Comparison of ENCODE assay signal across 14 mouse cellular contexts in the genomic region with DNA sequence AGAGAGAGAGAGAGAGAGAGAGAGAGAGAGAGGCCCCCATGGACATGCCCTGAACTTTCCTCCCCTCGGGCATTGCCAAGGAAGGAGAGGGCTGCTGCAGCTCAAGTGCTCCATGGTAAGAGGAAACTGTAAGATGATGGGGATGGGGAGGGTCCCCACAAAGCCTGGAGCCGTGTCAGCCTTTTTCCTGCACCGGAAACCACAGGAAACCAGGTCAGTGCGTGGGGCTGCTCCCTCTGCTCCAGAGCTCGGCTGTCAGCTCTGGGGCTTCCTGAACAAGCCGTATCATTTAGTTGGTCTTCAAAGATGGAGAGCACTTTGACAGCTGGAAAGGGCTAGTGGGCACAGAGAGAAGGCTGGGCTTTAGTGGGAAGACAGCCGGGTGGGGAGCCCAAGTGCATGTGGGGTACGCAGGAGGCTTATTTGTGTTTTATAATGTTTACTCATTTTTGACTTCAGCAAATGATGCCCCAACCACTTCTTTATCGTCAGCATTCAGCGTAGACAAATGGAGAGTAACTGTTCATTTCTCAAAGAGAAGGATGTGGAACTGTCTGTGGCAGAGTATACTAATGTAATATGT. TPM values are rescaled to one million over a fixed set of nuclear protein-coding genes. Genes with fewer than 3 reads are reported as not detected.
DNase-seq lines count a peak whose midpoint lies in the region; TF ChIP-seq lines count a peak whose summit lies in the region.
"Had no signal": no experiment of that assay in that cellular context is flagged by ENCODE, and none has a peak within 500 bp of the region (broad histone marks: within the 10 kb centered on the region; RNA-seq: fewer than 3 reads in every experiment).

A gene (plus strand): TSS at position 533 of the 583 bp plus-strand sequence.

- no peak for TF ChIP-seq POLR2A in kidney, adult 2 months (IDR thresholded peaks at IDR 0.05; ENCODE audit: low read depth, low read length)
- no peak for TF ChIP-seq POLR2A in testis, adult 2 months (IDR thresholded peaks at IDR 0.05; ENCODE audit: control insufficient read depth, low read depth, low read length)
- TF ChIP-seq POLR2A in small intestine, adult 2 months (IDR thresholded peaks at IDR 0.05; ENCODE audit: low read depth, low read length) = no peak

- 0 out of 2 replicates have a peak, but pooled peaks cover 4% of the 10 kb centered on the region for H3K4me1 ChIP-seq in kidney, adult 2 months (ENCODE audit: control insufficient read depth, insufficient read depth, low read length)
- no peaks in the 10 kb centered on the region for H3K4me1 ChIP-seq in testis, adult 2 months (ENCODE audit: control insufficient read depth, insufficient read depth, low read length)
- peaks cover 5% of the 10 kb centered on the region for H3K4me1 ChIP-seq in small intestine, adult 2 months (ENCODE audit: control insufficient read depth, insufficient read depth, insufficient read length, low read length)
- H3K4me1 ChIP-seq: forebrain, embryonic 12.5 days had no signal

- DNase-seq in kidney, adult 2 months = no peak
- DNase-seq in kidney, postnatal 36 days = no peak
- DNase-seq in testis, postnatal 14 days (ENCODE audit: low spot score) = no peak
- DNase-seq in left cerebral cortex, postnatal 10 days (ENCODE audit: extremely low spot score in 1 of 2, low spot score in 2 of 2) = no peak
- DNase-seq in spleen, adult 18-20 months = no peak
- no peak for DNase-seq in cerebellum, postnatal 36 days
- DNase-seq: B cell, adult 2 months; heart, postnatal 36 days had no signal

- H3K36me3 ChIP-seq in kidney, adult 2 months (ENCODE audit: control insufficient read depth, insufficient read depth, low read length) = no peaks in the 10 kb centered on the region
- H3K36me3 ChIP-seq in testis, adult 2 months (ENCODE audit: control insufficient read depth, insufficient read depth, low read length) = no peaks in the 10 kb centered on the region
- no peaks in the 10 kb centered on the region for H3K36me3 ChIP-seq in small intestine, adult 2 months (ENCODE audit: control insufficient read depth, insufficient read depth, low read length)
- H3K36me3 ChIP-seq: forebrain, embryonic 12.5 days had no signal

- no peaks in the 10 kb centered on the region for H3K27me3 ChIP-seq in kidney, adult 2 months (replicated peaks; ENCODE audit: control insufficient read depth, insufficient read depth, low read length)
- H3K27me3 ChIP-seq in testis, adult 2 months (ENCODE audit: control insufficient read depth, insufficient read depth, low read length) = no peaks in the 10 kb centered on the region
- H3K27me3 ChIP-seq in small intestine, adult 2 months (ENCODE audit: control insufficient read depth, insufficient read depth, low read length) = no peaks in the 10 kb centered on the region
- H3K27me3 ChIP-seq: Patski had no signal

- TF ChIP-seq CTCF in kidney, adult 2 months (conservative IDR thresholded peaks at IDR 0.05; ENCODE audit: insufficient read depth, insufficient read length, low read depth, low read length) = no peak
- no peak for TF ChIP-seq CTCF in testis, adult 2 months (IDR thresholded peaks at IDR 0.05; ENCODE audit: control insufficient read depth, insufficient read depth, insufficient replicate concordance, low read depth, low read length)
- no peak for TF ChIP-seq CTCF in small intestine, adult 2 months (IDR thresholded peaks at IDR 0.05; ENCODE audit: extremely low read depth, insufficient read length, insufficient replicate concordance, low read depth, low read length)

- WGBS in kidney, adult 2 months = 50% methylated on average over 10 of the region's 10 CpGs
- WGBS in small intestine, adult 2 months = 63% methylated on average over 10 of the region's 10 CpGs

- peak within 1 kb of the TSS; percentile 46 for H3K4me3 ChIP-seq in kidney, adult 2 months (ENCODE audit: insufficient read depth, low read depth, low read length)
- peak within 1 kb of the TSS; percentile 4 for H3K4me3 ChIP-seq in testis, adult 2 months (ENCODE audit: control insufficient read depth, low read depth, low read length)
- peak within 1 kb of the TSS; percentile 41 for H3K4me3 ChIP-seq in small intestine, adult 2 months (ENCODE audit: low read depth, low read length)
- H3K4me3 ChIP-seq: forebrain, embryonic 12.5 days; myocyte had no signal

- H3K27ac ChIP-seq in kidney, adult 2 months (ENCODE audit: insufficient read depth, low read depth, low read length) = peak within 1 kb of the TSS; percentile 34; the same call in 1 of the 2 replicates
- peak within 1 kb of the TSS; percentile 27 for H3K27ac ChIP-seq in testis, adult 2 months (ENCODE audit: control insufficient read depth, insufficient read depth, low read depth, low read length)
- no peak within 1 kb of the TSS for H3K27ac ChIP-seq in small intestine, adult 2 months (ENCODE audit: insufficient read depth, low read depth, low read length)
- H3K27ac ChIP-seq: forebrain, embryonic 12.5 days; macrophage had no signal

- intact Hi-C loops in left cerebral cortex, postnatal 10 days (cut with DNase I) = no loop called here

RNA-seq across cellular contexts. Expression of the gene that starts here (rescaled TPM):
- 25.7 and 41.4 TPM in 2 replicates for polyA plus RNA-seq in kidney, adult 2 months (2012; rRNA removed)
- polyA plus RNA-seq in testis, adult 2 months (2012; rRNA removed) = 6.1 and 7.8 TPM in 2 replicates
- 6.8 and 11.4 TPM in 2 replicates for polyA plus RNA-seq in small intestine, adult 2 months (2012; rRNA removed)
- total RNA-seq in left cerebral cortex, postnatal 10 days (2021) = under 1 TPM; 0.55 to 0.66 TPM
- polyA plus RNA-seq: macrophage, myocyte had no signal
